Mouse (Mus musculus) neural tube, embryonic 11.5 days (tissue): Measurements from ENCODE around the gene Nav2. TPM values are rescaled to one million over a fixed set of nuclear protein-coding genes. Genes with fewer than 3 reads are reported as not detected.

Experiments used
- ATAC-seq: fragments of 200-750 bp; cut with Nextera tagmentation; 2 replicates; pipeline ENCODE4 v1.8.0; 2017; ENCODE audit warnings: moderate number of reproducible peaks, mild to moderate bottlenecking, moderate TSS enrichment, moderate library complexity; ENCODE audit not compliant: insufficient read depth, low FRiP score, low TSS enrichment
- DNase-seq: peaks from one replicate; pipeline ENCODE4 v3.0.0-alpha.2; 2015; ENCODE audit warnings: low spot score
- H3K27ac ChIP-seq: fragments of 300-500 bp; sonication (generic); 2 replicates; pipeline ENCODE4 v1.5.1; 2014; ENCODE audit warnings: low read depth, mild to moderate bottlenecking, low read length
- H3K27me3 ChIP-seq: fragments of 300-500 bp; sonication (generic); 2 replicates; pipeline ENCODE4 v1.6.1; 2014; ENCODE audit warnings: mild to moderate bottlenecking, low read length, mixed read lengths; ENCODE audit not compliant: control insufficient read depth, insufficient read depth
- H3K36me3 ChIP-seq: fragments of 300-500 bp; sonication (generic); 2 replicates; pipeline ENCODE4 v1.6.1; 2014; ENCODE audit warnings: mild to moderate bottlenecking, low read length, moderate library complexity, mixed read lengths; ENCODE audit not compliant: control insufficient read depth, insufficient read depth
- H3K4me1 ChIP-seq: fragments of 300-500 bp; sonication (generic); 2 replicates; pipeline ENCODE4 v1.6.1; 2014; ENCODE audit warnings: low read length, mixed read lengths; ENCODE audit not compliant: control insufficient read depth, insufficient read depth
- H3K4me2 ChIP-seq: fragments of 300-500 bp; sonication (generic); 2 replicates; pipeline ENCODE4 v1.6.1; 2014; ENCODE audit warnings: low read depth, mild to moderate bottlenecking, moderate library complexity
- H3K4me3 ChIP-seq: fragments of 300-500 bp; sonication (generic); 2 replicates; pipeline ENCODE4 v1.5.1; 2014; ENCODE audit warnings: low read depth, low read length
- H3K9ac ChIP-seq: fragments of 300-500 bp; sonication (generic); 2 replicates; pipeline ENCODE4 v1.6.1; 2014; ENCODE audit warnings: mild to moderate bottlenecking, low read length
- H3K9me3 ChIP-seq: fragments of 300-500 bp; sonication (generic); 2 replicates; pipeline ENCODE4 v1.6.1; 2016; ENCODE audit warnings: low read length; ENCODE audit not compliant: control insufficient read depth
- WGBS: fragments of 180-500 bp; shearing (Covaris S2); extraction: QIAGEN DNeasy Blood & Tissue Kit; methylation state at CpG from one replicate; pipeline ENCODE4 v1.1.7; 2014; 5-methylcytosine and 5-hydroxymethylcytosine counted together
- polyA plus RNA-seq: library from polyadenylated mRNA; unstranded; fragments of >200 nt; fragmentation: Nextera tagmentation; extraction: Ambion mirVana; gene quantifications from 2 replicates; pipeline ENCODE4 v1.2.1, GENCODE M21; 2014

Nav2 gene
- polyA plus RNA-seq, 1 experiment from 2014 or later, result 19.2 TPM

GRCm38 (mm10) chr7:49070621-49071020, 162.1 kb downstream of the Nav2 start:
- Histone ChIP-seq H3K4me2 (no peak overlapping the region), H3K9me3 (no peaks in the 10 kb centered on the region), H3K27ac (no peak overlapping the region), H3K36me3 (no peaks in the 10 kb centered on the region), H3K4me1 (peaks cover 57% of the 10 kb centered on the region), H3K27me3 (no peaks in the 10 kb centered on the region), H3K4me3 (no peak overlapping the region), H3K9ac (no peak overlapping the region)
- ATAC-seq (no peak), DNase-seq (no peak)
- 62% methylated on average over 1 of the region's 1 CpGs for WGBS

- no peak overlapping the region for H3K9ac ChIP-seq
- WGBS, result 9% methylated on average over 7 of the region's 7 CpGs
- no peak overlapping the region for H3K4me3 ChIP-seq
- no peaks in the 10 kb centered on the region for H3K36me3 ChIP-seq
- ATAC-seq (peak; percentile 45; the same call in 1 of the 2 replicates), DNase-seq (peak; percentile 38)
- peaks cover 57% of the 10 kb centered on the region for H3K4me1 ChIP-seq
- H3K27ac ChIP-seq, result peak overlapping the region; percentile 49; the same call in 1 of the 2 replicates
- H3K27me3 ChIP-seq, result no peaks in the 10 kb centered on the region
- H3K4me2 ChIP-seq, result no peak overlapping the region
- H3K9me3 ChIP-seq, result no peaks in the 10 kb centered on the region
Measured at GRCm38 (mm10) chr7:49071141-49071567, 162.6 kb downstream of the Nav2 start.

- no peak for ATAC-seq
- Histone ChIP-seq H3K27me3 (no peaks in the 10 kb centered on the region), H3K9me3 (no peaks in the 10 kb centered on the region), H3K4me2 (no peak overlapping the region), H3K9ac (no peak overlapping the region), H3K36me3 (no peaks in the 10 kb centered on the region), H3K4me3 (no peak overlapping the region), H3K4me1 (peaks cover 34% of the 10 kb centered on the region), H3K27ac (no peak overlapping the region)
- DNase-seq, result no peak
- 36% methylated on average over 10 of the region's 10 CpGs for WGBS
Measured at GRCm38 (mm10) chr7:49075333-49075934, 166.9 kb downstream of the Nav2 start.

GRCm38 (mm10) chr7:49076283-49076694, 167.8 kb downstream of the Nav2 start:
- no peaks in the 10 kb centered on the region for H3K36me3 ChIP-seq
- no peak overlapping the region for H3K4me2 ChIP-seq
- H3K9ac ChIP-seq, result no peak overlapping the region
- H3K27ac ChIP-seq, result no peak overlapping the region
- H3K4me3 ChIP-seq, result no peak overlapping the region
- H3K9me3 ChIP-seq, result no peaks in the 10 kb centered on the region
- DNase-seq (no peak), ATAC-seq (no peak)
- H3K4me1 ChIP-seq, result peaks cover 26% of the 10 kb centered on the region
- 51% methylated on average over 8 of the region's 8 CpGs for WGBS
- no peaks in the 10 kb centered on the region for H3K27me3 ChIP-seq

GRCm38 (mm10) chr7:49078930-49079329, 170.4 kb downstream of the Nav2 start:
- WGBS, result 41% methylated on average over 5 of the region's 5 CpGs
- no peaks in the 10 kb centered on the region for H3K36me3 ChIP-seq
- no peak overlapping the region for H3K4me3 ChIP-seq
- no peak; the same call in 1 of the 2 replicates for ATAC-seq
- peak; percentile 64 for DNase-seq
- H3K9me3 ChIP-seq, result no peaks in the 10 kb centered on the region
- H3K9ac ChIP-seq, result no peak overlapping the region
- no peak overlapping the region for H3K4me2 ChIP-seq
- H3K27me3 ChIP-seq, result no peaks in the 10 kb centered on the region
- H3K27ac ChIP-seq, result no peak overlapping the region
- peaks cover 31% of the 10 kb centered on the region for H3K4me1 ChIP-seq

- H3K36me3 ChIP-seq, result no peaks in the 10 kb centered on the region
- peaks cover 40% of the 10 kb centered on the region for H3K4me1 ChIP-seq
- H3K27me3 ChIP-seq, result no peaks in the 10 kb centered on the region
- H3K9me3 ChIP-seq, result no peaks in the 10 kb centered on the region
- H3K27ac ChIP-seq, result no peak overlapping the region
- no peak overlapping the region for H3K4me2 ChIP-seq
- no peak overlapping the region for H3K4me3 ChIP-seq
- H3K9ac ChIP-seq, result no peak overlapping the region
- WGBS, result 69% methylated on average over 4 of the region's 4 CpGs
- no peak for ATAC-seq
- DNase-seq, result no peak
Measured at GRCm38 (mm10) chr7:49082585-49083165, 174.2 kb downstream of the Nav2 start.

GRCm38 (mm10) chr7:49084768-49085167, 176.3 kb downstream of the Nav2 start:
- WGBS, result 44% methylated on average over 8 of the region's 8 CpGs
- H3K36me3 ChIP-seq, result no peaks in the 10 kb centered on the region
- H3K27ac ChIP-seq, result peak overlapping the region; percentile 21
- peak; percentile 25; the same call in 1 of the 2 replicates for ATAC-seq
- no peak overlapping the region for H3K4me3 ChIP-seq
- no peaks in the 10 kb centered on the region for H3K9me3 ChIP-seq
- H3K4me1 ChIP-seq, result peaks cover 40% of the 10 kb centered on the region
- H3K27me3 ChIP-seq, result no peaks in the 10 kb centered on the region
- H3K9ac ChIP-seq, result no peak overlapping the region
- DNase-seq, result peak; percentile 60
- no peak overlapping the region for H3K4me2 ChIP-seq

- 77% methylated on average over 10 of the region's 10 CpGs for WGBS
- peak overlapping the region; percentile 21; the same call in 1 of the 2 replicates for H3K27ac ChIP-seq
- no peaks in the 10 kb centered on the region for H3K36me3 ChIP-seq
- no peaks in the 10 kb centered on the region for H3K27me3 ChIP-seq
- H3K4me1 ChIP-seq, result peaks cover 40% of the 10 kb centered on the region
- no peak overlapping the region for H3K9ac ChIP-seq
- DNase-seq (no peak), ATAC-seq (no peak)
- no peaks in the 10 kb centered on the region for H3K9me3 ChIP-seq
- H3K4me2 ChIP-seq, result no peak overlapping the region
- H3K4me3 ChIP-seq, result no peak overlapping the region
Measured at GRCm38 (mm10) chr7:49085759-49086158, 177.2 kb downstream of the Nav2 start.

- 85% methylated on average over 5 of the region's 5 CpGs for WGBS
- H3K4me2 ChIP-seq, result no peak overlapping the region
- H3K27ac ChIP-seq, result no peak overlapping the region
- no peak overlapping the region for H3K4me3 ChIP-seq
- peaks cover 40% of the 10 kb centered on the region for H3K4me1 ChIP-seq
- H3K27me3 ChIP-seq, result no peaks in the 10 kb centered on the region
- H3K9ac ChIP-seq, result no peak overlapping the region
- DNase-seq (no peak), ATAC-seq (no peak)
- H3K9me3 ChIP-seq, result no peaks in the 10 kb centered on the region
- no peaks in the 10 kb centered on the region for H3K36me3 ChIP-seq
Measured at GRCm38 (mm10) chr7:49087154-49087553, 178.6 kb downstream of the Nav2 start.
